Mouse (Mus musculus) 3T3-L1 (cell line): ENCODE measurements around the gene Tm9sf2.
A peak's percentile ranks its signal among the peaks of the same experiment; 100 is the strongest.
"Not testable (repeated sequence)": the region's sequence is repeated elsewhere in the genome, so short reads cannot be mapped to it uniquely, and the experiment has no call there.

Source experiments
- DNase-seq: peaks from one replicate; pipeline ENCODE4 v3.0.0-alpha.2; 2015; ENCODE audit warnings: low read depth, low spot score

Tm9sf2 gene

GRCm38 (mm10) chr14:122106822-122107468 is at the start of gene Tm9sf2:
Gene Tm9sf2 (plus strand): TSS chr14:122107038.
- peak; percentile 86 for DNase-seq

GRCm38 (mm10) chr14:122057941-122058346 is 48.9 kb upstream of the Tm9sf2 start:
- no peak for DNase-seq

- DNase-seq: peak; percentile 92
Observed at GRCm38 (mm10) chr14:122060642-122061041, 46.2 kb upstream of the Tm9sf2 start.

GRCm38 (mm10) chr14:122061376-122061775 is 45.5 kb upstream of the Tm9sf2 start:
- DNase-seq: peak; percentile 79

GRCm38 (mm10) chr14:122062411-122063090 is 44.3 kb upstream of the Tm9sf2 start:
- DNase-seq: no peak

GRCm38 (mm10) chr14:122063599-122063998 is 43.2 kb upstream of the Tm9sf2 start:
- DNase-seq: no peak

GRCm38 (mm10) chr14:122064519-122064918 is 42.3 kb upstream of the Tm9sf2 start:
- DNase-seq: peak; percentile 71

- no peak for DNase-seq
Observed at GRCm38 (mm10) chr14:122066243-122066642, 40.6 kb upstream of the Tm9sf2 start.

GRCm38 (mm10) chr14:122068036-122068435 is 38.8 kb upstream of the Tm9sf2 start:
- not testable (repeated sequence) for DNase-seq

GRCm38 (mm10) chr14:122068801-122069695 is 37.8 kb upstream of the Tm9sf2 start:
- no peak for DNase-seq

GRCm38 (mm10) chr14:122069948-122070347 is 36.9 kb upstream of the Tm9sf2 start:
- DNase-seq: no peak

- DNase-seq: no peak
Observed at GRCm38 (mm10) chr14:122073422-122073821, 33.4 kb upstream of the Tm9sf2 start.

GRCm38 (mm10) chr14:122074360-122074759 is 32.5 kb upstream of the Tm9sf2 start:
- DNase-seq: no peak

- no peak for DNase-seq
Observed at GRCm38 (mm10) chr14:122075485-122076200, 31.2 kb upstream of the Tm9sf2 start.

GRCm38 (mm10) chr14:122077017-122077416 is 29.8 kb upstream of the Tm9sf2 start:
- no peak for DNase-seq

- peak; percentile 58 for DNase-seq
Observed at GRCm38 (mm10) chr14:122079428-122079827, 27.4 kb upstream of the Tm9sf2 start.

- no peak for DNase-seq
Observed at GRCm38 (mm10) chr14:122079921-122080320, 26.9 kb upstream of the Tm9sf2 start.

- DNase-seq: no peak
Observed at GRCm38 (mm10) chr14:122081308-122081707, 25.5 kb upstream of the Tm9sf2 start.

- no peak for DNase-seq
Observed at GRCm38 (mm10) chr14:122083499-122083898, 23.3 kb upstream of the Tm9sf2 start.

- DNase-seq: no peak
Observed at GRCm38 (mm10) chr14:122087956-122088355, 18.9 kb upstream of the Tm9sf2 start.

GRCm38 (mm10) chr14:122092363-122092762 is 14.5 kb upstream of the Tm9sf2 start:
- DNase-seq: no peak

GRCm38 (mm10) chr14:122096331-122096730 is 10.5 kb upstream of the Tm9sf2 start:
- DNase-seq: no peak
